Mouse (Mus musculus) stomach, postnatal 0 days (tissue): ENCODE measurements around the gene Cd300lb. TPM values are rescaled to one million over a fixed set of nuclear protein-coding genes. Genes with fewer than 3 reads are reported as not detected.

Experiments
- ATAC-seq: fragments of 200-750 bp; cut with Nextera tagmentation; 2 replicates; pipeline ENCODE4 v1.8.0; 2017; ENCODE audit not compliant: low FRiP score, low TSS enrichment
- DNase-seq: peaks from one replicate; pipeline ENCODE4 v3.0.0-alpha.2; 2016; ENCODE audit warnings: low spot score
- H3K27ac ChIP-seq: fragments of 300-500 bp; sonication (generic); replicated peaks from 2 replicates; pipeline ENCODE4 v1.5.1; 2014; ENCODE audit warnings: mild to moderate bottlenecking, control low read depth
- H3K27me3 ChIP-seq: fragments of 300-500 bp; sonication (generic); 2 replicates; pipeline ENCODE4 v1.6.1; 2014; ENCODE audit warnings: low read length; ENCODE audit not compliant: control insufficient read depth, insufficient read depth
- H3K36me3 ChIP-seq: fragments of 300-500 bp; sonication (generic); 2 replicates; pipeline ENCODE4 v1.6.1; 2014; ENCODE audit warnings: low read length, mixed read lengths; ENCODE audit not compliant: control insufficient read depth, insufficient read depth
- H3K4me1 ChIP-seq: fragments of 300-500 bp; sonication (generic); replicated peaks from 2 replicates; pipeline ENCODE4 v1.6.1; 2014; ENCODE audit warnings: antibody characterized with exemption; ENCODE audit not compliant: control insufficient read depth, insufficient read depth
- H3K4me2 ChIP-seq: fragments of 300-500 bp; sonication (generic); replicated peaks from 2 replicates; pipeline ENCODE4 v1.6.1; 2014; ENCODE audit warnings: low read depth, mild to moderate bottlenecking, control low read depth, moderate library complexity
- H3K4me3 ChIP-seq: fragments of 300-500 bp; sonication (generic); 2 replicates; pipeline ENCODE4 v1.5.1; 2014; ENCODE audit warnings: low read depth, low read length, control low read depth
- H3K9ac ChIP-seq: fragments of 300-500 bp; sonication (generic); 2 replicates; pipeline ENCODE4 v1.6.1; 2014; ENCODE audit warnings: mild to moderate bottlenecking, low read length, control low read depth, mixed read lengths
- H3K9me3 ChIP-seq: fragments of 300-500 bp; sonication (generic); 2 replicates; pipeline ENCODE4 v1.6.1; 2016; ENCODE audit warnings: low read length; ENCODE audit not compliant: control insufficient read depth
- CTCF ChIP-seq: IDR thresholded peaks from 2 replicates; pipeline ENCODE4 v1.5.1; 2016; ENCODE audit warnings: antibody characterized with exemption, low read depth, mild to moderate bottlenecking, moderate library complexity
- EP300 ChIP-seq: optimal IDR thresholded peaks from 2 replicates; pipeline ENCODE3; 2016; ENCODE audit warnings: antibody characterized with exemption
- WGBS: fragments of 180-500 bp; shearing (Covaris S2); extraction: QIAGEN DNeasy Blood & Tissue Kit; methylation state at CpG from one replicate; pipeline ENCODE4 v1.1.7; 2014; 5-methylcytosine and 5-hydroxymethylcytosine counted together
- polyA plus RNA-seq: library from polyadenylated mRNA; unstranded; fragments of >200 nt; fragmentation: Nextera tagmentation; extraction: Ambion mirVana; gene quantifications from 2 replicates; pipeline ENCODE4 v1.2.1, GENCODE M21; 2015

Cd300lb gene
- polyA plus RNA-seq, 1 experiment from 2014 or later = 0.12 TPM

- ATAC-seq = no peak
- Histone ChIP-seq H3K4me1 (no peaks in the 10 kb centered on the region), H3K9ac (no peak overlapping the region), H3K4me3 (no peak overlapping the region), H3K4me2 (no peak overlapping the region), H3K9me3 (no peaks in the 10 kb centered on the region), H3K27me3 (no peaks in the 10 kb centered on the region), H3K36me3 (no peaks in the 10 kb centered on the region), H3K27ac (no peak overlapping the region)
- DNase-seq = no peak
- TF ChIP-seq EP300 = no peak
- TF ChIP-seq CTCF = no peak
- 8% methylated on average over 9 of the region's 9 CpGs for WGBS
These were observed 58.8 kb downstream of the Cd300lb start for GRCm38 (mm10) chr11:114875301-114875801.

DNA sequence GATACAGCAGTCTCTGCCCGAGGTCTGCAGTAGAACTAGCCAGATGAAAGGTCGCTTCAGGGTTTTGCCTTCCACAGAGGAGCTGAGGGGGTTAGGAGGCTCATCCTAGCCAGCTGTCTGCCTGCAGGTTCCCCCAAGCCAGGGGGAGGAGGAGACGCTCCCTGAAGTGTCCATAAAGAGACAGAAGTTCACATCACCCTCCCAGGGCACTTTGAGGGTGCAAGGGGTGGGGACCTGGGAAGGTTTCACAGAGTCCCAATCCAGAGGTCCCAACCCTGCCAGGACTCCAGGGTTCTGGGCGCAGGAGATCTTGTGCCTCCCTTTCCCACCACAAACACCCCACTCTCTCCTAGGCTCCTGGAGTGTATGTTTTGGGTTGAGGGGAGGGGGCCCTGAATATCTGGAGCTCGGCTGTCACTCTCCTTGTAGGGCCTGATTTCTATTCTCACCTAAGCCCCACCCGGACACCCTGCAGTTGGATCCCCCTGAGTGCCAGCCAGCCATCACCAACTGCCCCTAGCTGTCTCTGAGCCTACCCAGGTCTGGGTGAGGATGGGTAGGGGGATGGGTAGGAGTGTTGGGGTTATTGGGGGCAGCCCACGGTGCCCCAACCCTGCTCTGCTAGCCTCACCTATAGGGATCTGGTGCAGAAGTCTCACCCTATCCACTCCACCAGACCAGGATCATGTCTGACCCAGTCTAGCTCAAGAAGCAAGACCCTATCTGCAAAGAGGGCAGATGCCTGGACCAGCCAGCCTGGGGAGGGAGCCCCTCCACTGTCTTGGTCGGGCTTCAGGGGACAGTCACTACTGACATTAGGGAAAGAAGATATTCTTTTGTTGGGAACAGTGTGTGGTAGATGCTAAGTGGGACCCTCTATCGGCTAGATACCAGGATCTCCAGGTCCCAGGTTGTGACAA is 59.7 kb downstream of the Cd300lb start:
- TF ChIP-seq CTCF = no peak
- TF ChIP-seq EP300 = no peak
- H3K4me2 ChIP-seq = no peak overlapping the region

GRCm38 (mm10) chr11:114873022-114873817 is 61.0 kb downstream of the Cd300lb start:
- ATAC-seq = no peak
- DNase-seq = no peak
- no peaks in the 10 kb centered on the region for H3K36me3 ChIP-seq
- no peaks in the 10 kb centered on the region for H3K9me3 ChIP-seq
- H3K4me2 ChIP-seq = no peak overlapping the region
- H3K9ac ChIP-seq = no peak overlapping the region
- H3K27ac ChIP-seq = no peak overlapping the region
- H3K4me1 ChIP-seq = no peaks in the 10 kb centered on the region
- no peaks in the 10 kb centered on the region for H3K27me3 ChIP-seq
- no peak overlapping the region for H3K4me3 ChIP-seq
- TF ChIP-seq CTCF = no peak
- no peak for TF ChIP-seq EP300
- 29% methylated on average over 6 of the region's 6 CpGs for WGBS

More for the DNA sequence above, 59.7 kb downstream of the Cd300lb start:
- Histone ChIP-seq H3K9ac (no peak overlapping the region), H3K9me3 (no peaks in the 10 kb centered on the region), H3K36me3 (no peaks in the 10 kb centered on the region), H3K4me1 (no peaks in the 10 kb centered on the region), H3K27me3 (no peaks in the 10 kb centered on the region), H3K27ac (no peak overlapping the region), H3K4me3 (no peak overlapping the region)
- ATAC-seq (no peak), DNase-seq (no peak)
- 58% methylated on average over 9 of the region's 9 CpGs for WGBS

Other genes with a start within 250 kb of the Cd300lb start
- 0.35 and 0.36 TPM in 2 replicates for gene Dnaic2, start 207.0 kb downstream of the Cd300lb start, polyA plus RNA-seq
- 0.35 and 0.58 TPM in 2 replicates for gene Kif19a, start 169.0 kb downstream of the Cd300lb start, polyA plus RNA-seq
- gene Btbd17, start 138.4 kb downstream of the Cd300lb start, polyA plus RNA-seq = 0.44 and 0.74 TPM in 2 replicates
- 0.08 TPM in 1 of 2 replicates, not detected in the other for gene Gpr142, start 135.5 kb downstream of the Cd300lb start, polyA plus RNA-seq
- gene Gprc5c, start 83.2 kb downstream of the Cd300lb start, polyA plus RNA-seq = 10.8 and 11.2 TPM in 2 replicates
- 1.5 and 2.1 TPM in 2 replicates for gene Cd300a, start 44.3 kb downstream of the Cd300lb start, polyA plus RNA-seq
- gene Cd300c, start 34.8 kb upstream of the Cd300lb start, polyA plus RNA-seq = not detected in 2 replicates
- gene Cd300ld, start 55.5 kb upstream of the Cd300lb start, polyA plus RNA-seq = 0.10 and 0.17 TPM in 2 replicates
- gene Cd300c2, start 67.5 kb upstream of the Cd300lb start, polyA plus RNA-seq = 3.2 and 4.1 TPM in 2 replicates
- not detected in 2 replicates for gene Cd300ld2, start 81.8 kb upstream of the Cd300lb start, polyA plus RNA-seq
- gene Cd300ld4, start 92.6 kb upstream of the Cd300lb start, polyA plus RNA-seq = not detected in 2 replicates
- not detected in 2 replicates for gene Cd300ld5, start 103.4 kb upstream of the Cd300lb start, polyA plus RNA-seq
- not detected in 2 replicates for gene Cd300ld3, start 114.0 kb upstream of the Cd300lb start, polyA plus RNA-seq
- 0.07 TPM in 1 of 2 replicates, not detected in the other for gene Cd300e, start 127.8 kb upstream of the Cd300lb start, polyA plus RNA-seq
- gene Rab37, start 157.0 kb upstream of the Cd300lb start, polyA plus RNA-seq = 1.7 TPM in 2 replicates
- 0.36 and 0.47 TPM in 2 replicates for gene Cd300lf, start 199.6 kb upstream of the Cd300lb start, polyA plus RNA-seq
- gene Slc9a3r1, start 229.0 kb upstream of the Cd300lb start, polyA plus RNA-seq = 104 and 109 TPM in 2 replicates